Mouse (Mus musculus): ENCODE measurements at regions not wholly inside any gene's neighbourhood (a gene's known extent, or its start where the extent isn't known, plus 50 kb on each side); places are given as distances from the start of the nearest gene placed in this dataset.

DNA sequence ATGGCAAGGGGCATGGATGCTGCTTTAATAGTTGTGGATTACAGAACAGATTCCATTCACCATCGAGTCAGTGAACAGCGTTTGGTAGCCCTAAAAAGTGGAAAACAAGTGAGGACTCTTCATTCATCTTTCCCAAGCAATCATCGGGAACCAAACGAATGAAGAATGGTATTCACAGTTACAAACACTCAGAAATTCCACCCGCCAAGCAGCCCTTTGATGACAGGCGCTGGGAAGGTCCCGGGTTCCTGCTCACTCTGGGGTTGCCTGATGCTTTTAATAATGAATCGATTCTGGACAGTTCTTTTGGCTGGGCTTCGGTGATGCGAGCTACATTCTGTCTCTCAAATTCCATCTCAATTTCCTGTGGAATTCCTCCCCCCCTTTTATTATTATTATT lies 110.9 kb downstream of the Bod1 start:
- TF ChIP-seq CTCF (IDR thresholded peaks at IDR 0.05; ENCODE audit: low read depth, low read length) (no peak), POLR2A (IDR thresholded peaks at IDR 0.05; ENCODE audit: extremely low read depth, insufficient read depth, low read length) (no peak)

Measured in liver, adult 2 months (tissue).